Mouse (Mus musculus) C2C12 (cell line): ENCODE data around the gene Impg1. TPM values are rescaled to one million over a fixed set of nuclear protein-coding genes. Genes with fewer than 3 reads are reported as not detected.

Experiments used
- H3K27me3 ChIP-seq: one replicate; pipeline ENCODE4 v1.6.1; 2011; ENCODE audit not compliant: control insufficient read depth, insufficient read depth, insufficient read length
- H3K36me3 ChIP-seq: one replicate; pipeline ENCODE4 v1.6.1; 2011; ENCODE audit not compliant: control insufficient read depth, insufficient read depth
- H3K4me3 ChIP-seq: one replicate; pipeline ENCODE4 v1.5.1; 2011; ENCODE audit warnings: mild to moderate bottlenecking, control low read depth; ENCODE audit not compliant: poor library complexity, insufficient read depth, severe bottlenecking
- H3K79me2 ChIP-seq: one replicate; pipeline ENCODE4 v1.6.1; 2011; ENCODE audit not compliant: control insufficient read depth, insufficient read depth
- H3K79me3 ChIP-seq: one replicate; pipeline ENCODE4 v1.6.1; 2011; ENCODE audit warnings: low read depth, control low read depth
- H3ac ChIP-seq: one replicate; pipeline ENCODE3; 2011; ENCODE audit warnings: low read depth; ENCODE audit not compliant: control insufficient read depth, insufficient read length
- CEBPB ChIP-seq: IDR thresholded peaks from one replicate; pipeline ENCODE4 v1.6.1; 2011; ENCODE audit warnings: low read depth, mild to moderate bottlenecking, control low read depth, moderate library complexity
- CTCF ChIP-seq: IDR thresholded peaks from one replicate; pipeline ENCODE4 v1.5.1; 2011; ENCODE audit not compliant: control insufficient read depth, insufficient read depth, insufficient read length
- FOSL1 ChIP-seq: IDR thresholded peaks from one replicate; pipeline ENCODE4 v1.8.0; 2011; ENCODE audit warnings: mild to moderate bottlenecking, low read length; ENCODE audit not compliant: poor library complexity, insufficient read depth, severe bottlenecking
- MAX ChIP-seq: IDR thresholded peaks from one replicate; pipeline ENCODE4 v1.6.1; 2011; ENCODE audit warnings: mild to moderate bottlenecking, control low read depth
- MYOD1 ChIP-seq: IDR thresholded peaks from one replicate; pipeline ENCODE4 v1.6.1; 2011; ENCODE audit warnings: low read depth; ENCODE audit not compliant: control insufficient read depth, insufficient read length
- MYOG ChIP-seq: IDR thresholded peaks from one replicate; pipeline ENCODE4 v1.6.1; 2011; ENCODE audit not compliant: control insufficient read depth, insufficient read length; ENCODE audit errors: extremely low read depth
- USF1 ChIP-seq: IDR thresholded peaks from one replicate; pipeline ENCODE4 v1.6.1; 2011; ENCODE audit warnings: low read depth, mild to moderate bottlenecking, control low read depth, moderate library complexity
- long read RNA-seq, 2 experiments: library from polyadenylated mRNA; unstranded; transcript quantifications; one replicate each; pipeline ENCODE4 v2.0.0; 2019 to 2020
- polyA plus RNA-seq: library from polyadenylated mRNA; unstranded; fragments of >200 nt; fragmentation: generic; extraction: Trizol; gene quantifications from one replicate; pipeline ENCODE4 v1.2.1, GENCODE M21; 2012; ENCODE audit warnings: missing spikeins

Impg1 gene
- polyA plus RNA-seq: not detected
- long read RNA-seq, experiment 1: 0 reads
- long read RNA-seq, experiment 2: 0 reads

GRCm38 (mm10) chr9:80465381-80465780 is at the start of gene Impg1:
Impg1 (minus strand) TSS chr9:80465481.
- Histone ChIP-seq H3K36me3 (no peaks in the 10 kb centered on the region), H3ac (no peak within 1 kb of the TSS), H3K4me3 (no peak within 1 kb of the TSS), H3K27me3 (no peaks in the 10 kb centered on the region), H3K79me2 (no peaks in the 10 kb centered on the region), H3K79me3 (no peaks in the 10 kb centered on the region)
- TF ChIP-seq CEBPB: no peak
- TF ChIP-seq FOSL1: no peak
- no peak for TF ChIP-seq MAX
- no peak for TF ChIP-seq MYOD1
- no peak for TF ChIP-seq CTCF
- TF ChIP-seq USF1: no peak
- TF ChIP-seq MYOG: no peak

DNA sequence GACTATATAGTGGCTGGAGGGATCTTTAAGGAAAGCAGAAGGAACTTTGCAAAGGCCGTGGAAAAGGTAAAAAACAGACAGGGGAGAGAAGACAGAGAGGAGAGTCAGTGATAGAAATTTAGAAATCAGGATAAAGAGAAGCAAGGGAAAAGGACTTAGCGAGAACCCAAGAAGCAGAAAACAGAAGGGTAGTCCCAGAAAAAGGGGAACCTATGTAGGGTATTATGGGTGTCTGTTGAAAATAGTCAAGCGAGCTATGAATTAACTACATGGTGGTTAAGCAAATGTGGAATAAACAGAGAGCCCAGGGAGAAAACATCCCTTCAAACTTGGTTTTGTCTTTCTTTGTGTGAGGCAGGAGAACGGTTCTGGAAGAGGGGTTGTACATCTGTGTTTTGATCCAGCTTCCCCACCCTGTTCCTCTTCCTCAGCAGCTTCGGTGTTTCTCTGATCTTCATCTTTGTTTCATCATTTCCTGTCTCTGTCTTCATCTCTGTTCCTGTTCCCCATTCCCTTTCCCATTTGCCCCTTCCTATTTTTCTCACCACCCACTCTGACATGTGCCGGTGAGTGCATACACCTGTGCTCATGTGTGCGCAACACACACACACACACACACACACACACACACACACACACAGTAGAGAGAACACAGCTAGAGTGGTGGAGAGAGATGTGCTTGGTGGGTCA is 44.3 kb upstream of the Impg1 start:
- Histone ChIP-seq H3K27me3 (no peaks in the 10 kb centered on the region), H3K79me3 (no peaks in the 10 kb centered on the region), H3K79me2 (no peaks in the 10 kb centered on the region), H3K36me3 (no peaks in the 10 kb centered on the region), H3K4me3 (no peak overlapping the region), H3ac (no peak overlapping the region)
- TF ChIP-seq MYOG (no peak), USF1 (no peak), FOSL1 (no peak), CTCF (no peak), MAX (no peak), CEBPB (no peak), MYOD1 (no peak)

- Histone ChIP-seq H3K27me3 (no peaks in the 10 kb centered on the region), H3K4me3 (no peak overlapping the region), H3K79me2 (no peaks in the 10 kb centered on the region), H3K36me3 (no peaks in the 10 kb centered on the region), H3ac (no peak overlapping the region), H3K79me3 (no peaks in the 10 kb centered on the region)
- TF ChIP-seq CTCF (no peak), FOSL1 (no peak), MYOG (no peak), CEBPB (no peak), MAX (no peak), USF1 (no peak), MYOD1 (no peak)
These were observed 39.3 kb upstream of the Impg1 start for GRCm38 (mm10) chr9:80504496-80505012.

GRCm38 (mm10) chr9:80491591-80491990 is 26.3 kb upstream of the Impg1 start:
- no peak overlapping the region for H3K4me3 ChIP-seq
- no peaks in the 10 kb centered on the region for H3K27me3 ChIP-seq
- TF ChIP-seq MYOD1 (no peak), FOSL1 (no peak), USF1 (no peak), CEBPB (no peak), MAX (no peak), CTCF (no peak), MYOG (no peak)
- no peak overlapping the region for H3ac ChIP-seq
- no peaks in the 10 kb centered on the region for H3K36me3 ChIP-seq
- no peaks in the 10 kb centered on the region for H3K79me3 ChIP-seq
- no peaks in the 10 kb centered on the region for H3K79me2 ChIP-seq

- H3K36me3 ChIP-seq: no peaks in the 10 kb centered on the region
- H3K79me2 ChIP-seq: no peaks in the 10 kb centered on the region
- no peaks in the 10 kb centered on the region for H3K27me3 ChIP-seq
- no peaks in the 10 kb centered on the region for H3K79me3 ChIP-seq
- H3ac ChIP-seq: no peak overlapping the region
- H3K4me3 ChIP-seq: no peak overlapping the region
- no peak for TF ChIP-seq CTCF
- no peak for TF ChIP-seq CEBPB
- no peak for TF ChIP-seq USF1
- TF ChIP-seq FOSL1: no peak
- no peak for TF ChIP-seq MYOG
- no peak for TF ChIP-seq MAX
- TF ChIP-seq MYOD1: no peak
These were observed 4.9 kb downstream of the Impg1 start for GRCm38 (mm10) chr9:80460420-80460819.
